Comparison of ENCODE assay signal across 15 mouse cellular contexts in the genomic region with DNA sequence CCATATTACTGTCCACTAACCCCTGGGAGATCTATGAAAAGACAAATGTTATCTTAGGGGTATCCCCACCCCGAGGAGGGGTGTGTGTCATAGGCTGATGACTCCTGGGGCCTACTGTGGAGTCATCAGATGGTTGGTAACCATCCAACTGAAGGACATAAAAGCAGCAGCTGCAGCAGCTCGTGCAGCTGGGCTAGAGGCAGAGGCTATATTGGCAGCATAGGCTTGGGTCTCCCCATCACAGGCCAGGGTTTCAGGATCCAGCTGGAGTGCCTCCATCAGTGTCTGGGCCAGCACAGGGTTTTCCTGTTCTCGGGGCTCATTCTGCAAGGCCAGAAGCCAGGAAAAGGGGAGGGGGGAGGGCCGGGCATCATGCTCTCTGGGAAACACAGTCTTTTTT.
DNase-seq lines count a peak whose midpoint lies in the region; ATAC-seq and TF ChIP-seq lines count a peak whose summit lies in the region.
"Had no signal": no experiment of that assay in that cellular context is flagged by ENCODE, and none has a peak within 500 bp of the region (broad histone marks: within the 10 kb centered on the region; RNA-seq: fewer than 3 reads in every experiment).

No protein-coding gene starts in this region.

- ATAC-seq in stomach, postnatal 0 days (ENCODE audit: low FRiP score, low TSS enrichment), result peak; percentile 57; the same call in 1 of the 2 replicates
- ATAC-seq: CD4-positive, CD25-positive, alpha-beta regulatory T cell, adult 4 months; forebrain, embryonic 13.5 days; liver, postnatal 0 days had no signal

- no peaks in the 10 kb centered on the region for H3K36me3 ChIP-seq in heart, embryonic 10.5 days
- H3K36me3 ChIP-seq in stomach, postnatal 0 days (ENCODE audit: control insufficient read depth, insufficient read depth, low read length), result no peaks in the 10 kb centered on the region

- H3K27me3 ChIP-seq in heart, embryonic 10.5 days (ENCODE audit: insufficient read depth, poor library complexity, severe bottlenecking), result peaks cover 63% of the 10 kb centered on the region
- H3K27me3 ChIP-seq in stomach, postnatal 0 days (ENCODE audit: control insufficient read depth, insufficient read depth, low read length), result no peaks in the 10 kb centered on the region

- intact Hi-C loops in heart, postnatal 14 days (cut with DNase I), result no loop called here

- no peaks in the 10 kb centered on the region for H3K4me1 ChIP-seq in heart, embryonic 10.5 days
- no peaks in the 10 kb centered on the region for H3K4me1 ChIP-seq in stomach, postnatal 0 days (replicated peaks; ENCODE audit: control insufficient read depth, insufficient read depth)
- H3K4me1 ChIP-seq: forebrain, embryonic 13.5 days had no signal

- no peak for TF ChIP-seq CTCF in stomach, postnatal 0 days (IDR thresholded peaks at IDR 0.05; ENCODE audit: low read depth)

- DNase-seq in heart, postnatal 14 days, result peak; percentile 7 to 28
- DNase-seq in heart, embryonic 10.5 days (ENCODE audit: low spot score), result no peak
- peak; percentile 40 for DNase-seq in layer of hippocampus, adult 9-11 months
- no peak for DNase-seq in layer of hippocampus, postnatal 25 days (ENCODE audit: extremely low spot score in 1 of 2, low spot score in 1 of 2)
- DNase-seq in right cerebral cortex, postnatal 4 days, result peak; percentile 6
- DNase-seq in right cerebral cortex, adult 2 months (ENCODE audit: low spot score in 2 of 2), result no peak
- no peak for DNase-seq in stomach, postnatal 0 days (ENCODE audit: low spot score)
- no peak for DNase-seq in MN1 (ENCODE audit: low spot score)
- DNase-seq: adrenal gland, postnatal 14 days; cerebellum, adult 18-20 months; liver, postnatal 0 days; thymus, postnatal 25 days had no signal

- H3K9me3 ChIP-seq in heart, embryonic 10.5 days, result no peaks in the 10 kb centered on the region
- no peaks in the 10 kb centered on the region for H3K9me3 ChIP-seq in stomach, postnatal 0 days (ENCODE audit: control insufficient read depth, low read length)
- H3K9me3 ChIP-seq: forebrain, embryonic 13.5 days had no signal

- 69% methylated on average over 4 of the region's 4 CpGs for WGBS in heart, embryonic 10.5 days
- WGBS in stomach, postnatal 0 days, result 39% methylated on average over 4 of the region's 4 CpGs

- no peak overlapping the region for H3K4me3 ChIP-seq in heart, embryonic 10.5 days
- H3K4me3 ChIP-seq in stomach, postnatal 0 days (ENCODE audit: low read depth, low read length), result no peak overlapping the region
- H3K4me3 ChIP-seq: forebrain, embryonic 13.5 days; heart, adult 2 months had no signal

- H3K27ac ChIP-seq in heart, embryonic 10.5 days, result no peak overlapping the region
- no peak overlapping the region for H3K27ac ChIP-seq in stomach, postnatal 0 days (replicated peaks)
- H3K27ac ChIP-seq: forebrain, embryonic 13.5 days; heart, adult 2 months had no signal

- no peak for TF ChIP-seq EP300 in stomach, postnatal 0 days (optimal IDR thresholded peaks at IDR 0.05)

- H3K4me2 ChIP-seq in stomach, postnatal 0 days (replicated peaks; ENCODE audit: low read depth), result no peak overlapping the region
- H3K4me2 ChIP-seq: forebrain, embryonic 13.5 days had no signal

- no peak overlapping the region for H3K9ac ChIP-seq in stomach, postnatal 0 days (ENCODE audit: low read length)
- H3K9ac ChIP-seq: forebrain, embryonic 13.5 days; liver, postnatal 0 days had no signal

Comparison
In these comparisons a context has a peak if more than half of its experiments do, and no peak if none do; other contexts are left out.
1. DNase-seq: peak in heart, postnatal 14 days (2 of 2), layer of hippocampus, adult 9-11 months (single experiment) and right cerebral cortex, postnatal 4 days (single experiment); none in heart, embryonic 10.5 days (single experiment), layer of hippocampus, postnatal 25 days (0 of 2), right cerebral cortex, adult 2 months (0 of 2), stomach, postnatal 0 days (single experiment) and MN1 (single experiment).